Mouse (Mus musculus) cortical plate, adult 2 months (tissue): Measurements from ENCODE around the gene 1700049E17Rik1.
"Not testable (repeated sequence)": the region's sequence is repeated elsewhere in the genome, so short reads cannot be mapped to it uniquely, and the experiment has no call there.

Experiments
- CTCF ChIP-seq: fragments of 200-500 bp; IDR thresholded peaks from 2 replicates; pipeline ENCODE4 v1.5.1; 2011; ENCODE audit warnings: mild to moderate bottlenecking, control low read depth, low read length; ENCODE audit not compliant: insufficient read depth; ENCODE audit errors: extremely low read depth
- POLR2A ChIP-seq: fragments of 200-500 bp; IDR thresholded peaks from 2 replicates; pipeline ENCODE4 v1.6.1; 2011; ENCODE audit warnings: mild to moderate bottlenecking, low read length, control low read depth; ENCODE audit not compliant: insufficient read depth; ENCODE audit errors: extremely low read depth

GRCm38 (mm10) chr14:41964095-41964494 is 39.3 kb downstream of the 1700049E17Rik1 start:
- not testable (repeated sequence) for TF ChIP-seq POLR2A, CTCF
